In genomic region chr2:91183711-91184405, GRCm38 (mm10) we compare ENCODE assay signal across 8 mouse cellular contexts. TPM values are rescaled to one million over a fixed set of nuclear protein-coding genes. Genes with fewer than 3 reads are reported as not detected.
A peak's percentile ranks its signal among the peaks of the same experiment; 100 is the strongest.
DNase-seq lines count a peak whose midpoint lies in the region; ATAC-seq and TF ChIP-seq lines count a peak whose summit lies in the region.

TSS of gene Madd (minus strand) at chr2:91183837.

- TF ChIP-seq POLR2A in small intestine, adult 2 months (IDR thresholded peaks at IDR 0.05; ENCODE audit: low read depth, low read length): no peak; the same call in 1 of the 2 replicates

- no peaks in the 10 kb centered on the region; the same call in 1 of the 2 replicates for H3K27me3 ChIP-seq in embryonic facial prominence, embryonic 12.5 days
- H3K27me3 ChIP-seq in lung, embryonic 16.5 days (ENCODE audit: control insufficient read depth, insufficient read depth, low read depth, low read length): no peaks in the 10 kb centered on the region
- H3K27me3 ChIP-seq in small intestine, adult 2 months (ENCODE audit: control insufficient read depth, insufficient read depth, low read length): no peaks in the 10 kb centered on the region

- H3K4me3 ChIP-seq in embryonic facial prominence, embryonic 12.5 days: peak within 1 kb of the TSS; percentile 84
- H3K4me3 ChIP-seq in lung, embryonic 16.5 days (ENCODE audit: low read length): peak within 1 kb of the TSS; percentile 94
- H3K4me3 ChIP-seq in small intestine, adult 2 months (ENCODE audit: low read depth, low read length): peak within 1 kb of the TSS; percentile 82

- no peak for ATAC-seq in embryonic facial prominence, embryonic 12.5 days (ENCODE audit: insufficient number of reproducible peaks, insufficient read depth, low FRiP score, low TSS enrichment)
- ATAC-seq in lung, embryonic 16.5 days (ENCODE audit: low read depth): 0 out of 2 replicates have a peak, but pooled peaks have one; percentile 2

- WGBS in embryonic facial prominence, embryonic 12.5 days: 61% methylated on average over 15 of the region's 15 CpGs
- WGBS in lung, embryonic 16.5 days: 59% methylated on average over 15 of the region's 15 CpGs
- 47% methylated on average over 15 of the region's 15 CpGs for WGBS in small intestine, adult 2 months

- peaks cover 10% of the 10 kb centered on the region for H3K4me1 ChIP-seq in embryonic facial prominence, embryonic 12.5 days
- H3K4me1 ChIP-seq in lung, embryonic 16.5 days (replicated peaks; ENCODE audit: control insufficient read depth, insufficient read depth, low read length): peaks cover 9% of the 10 kb centered on the region
- peaks cover 13% of the 10 kb centered on the region for H3K4me1 ChIP-seq in small intestine, adult 2 months (ENCODE audit: control insufficient read depth, insufficient read depth, insufficient read length, low read length)

- H3K9me3 ChIP-seq in embryonic facial prominence, embryonic 12.5 days: no peaks in the 10 kb centered on the region
- H3K9me3 ChIP-seq in lung, embryonic 16.5 days (ENCODE audit: control insufficient read depth, low read length): no peaks in the 10 kb centered on the region

- intact Hi-C loops in heart, postnatal 25 days (cut with DNase I): no loop called here

- H3K9ac ChIP-seq in embryonic facial prominence, embryonic 12.5 days: peak within 1 kb of the TSS; percentile 63
- H3K9ac ChIP-seq in lung, embryonic 16.5 days (ENCODE audit: low read length): peak within 1 kb of the TSS; percentile 72

- H3K27ac ChIP-seq in embryonic facial prominence, embryonic 12.5 days: peak within 1 kb of the TSS; percentile 83
- H3K27ac ChIP-seq in lung, embryonic 16.5 days (ENCODE audit: low read length): peak within 1 kb of the TSS; percentile 73
- peak within 1 kb of the TSS; percentile 66 for H3K27ac ChIP-seq in small intestine, adult 2 months (ENCODE audit: insufficient read depth, low read depth, low read length)

- peak within 1 kb of the TSS; percentile 82 for H3K4me2 ChIP-seq in embryonic facial prominence, embryonic 12.5 days (replicated peaks)
- peak within 1 kb of the TSS; percentile 82 for H3K4me2 ChIP-seq in lung, embryonic 16.5 days (ENCODE audit: low read depth, low read length)

- TF ChIP-seq CTCF in small intestine, adult 2 months (IDR thresholded peaks at IDR 0.05; ENCODE audit: extremely low read depth, insufficient read length, insufficient replicate concordance, low read depth, low read length): no peak

- no peaks in the 10 kb centered on the region for H3K36me3 ChIP-seq in embryonic facial prominence, embryonic 12.5 days
- H3K36me3 ChIP-seq in lung, embryonic 16.5 days (ENCODE audit: control insufficient read depth, insufficient read depth, low read length): no peaks in the 10 kb centered on the region; the same call in 1 of the 2 replicates
- peaks cover 6% of the 10 kb centered on the region; the same call in 1 of the 2 replicates for H3K36me3 ChIP-seq in small intestine, adult 2 months (ENCODE audit: control insufficient read depth, insufficient read depth, low read length)

- DNase-seq in left cerebral cortex, adult 18-20 months (ENCODE audit: low spot score in 2 of 2): no peak
- DNase-seq in left cerebral cortex, adult 11 months (ENCODE audit: low spot score): no peak
- peak; percentile 31 for DNase-seq in heart, postnatal 25 days (ENCODE audit: low spot score)
- no peak for DNase-seq in layer of hippocampus, adult 8-10 months (ENCODE audit: low spot score in 2 of 2)
- DNase-seq in right cerebral cortex, postnatal 25 days: no peak

RNA-seq across cellular contexts. Expression of gene Madd, which starts in this region (rescaled TPM):
- total RNA-seq in left cerebral cortex, adult 18-20 months (2021): 100 to 1,000 TPM; 222 to 228 TPM
- 17.5 and 18.1 TPM in 2 replicates for polyA plus RNA-seq in embryonic facial prominence, embryonic 12.5 days (2016; fragmentation: Nextera tagmentation; extraction: Ambion mirVana)
- total RNA-seq in heart, postnatal 25 days (2021): 1 to 10 TPM; 5.4 to 6.2 TPM
- 100 to 1,000 TPM; 202 to 259 (median 228) TPM for total RNA-seq in layer of hippocampus, adult 8-10 months (2022)
- 10.4 and 12.7 TPM in 2 replicates for polyA plus RNA-seq in lung, embryonic 16.5 days (2015; fragmentation: Nextera tagmentation; extraction: Ambion mirVana)
- 6.8 and 12.2 TPM in 2 replicates for polyA plus RNA-seq in small intestine, adult 2 months (2012; rRNA removed)

Comparison
In these comparisons a context has a peak if more than half of its experiments do, and no peak if none do; other contexts are left out.
1. RNA of gene Madd (total RNA-seq): 202 to 259 TPM in layer of hippocampus, adult 8-10 months and 222 to 228 TPM in left cerebral cortex, adult 18-20 months; 5.4 to 6.2 TPM in heart, postnatal 25 days; every median in the first group is over 10 times any median in the second.
2. Peak in every context shown above with its lines, with median percentiles within 50 percentile points of each other: H3K27ac ChIP-seq and H3K4me3 ChIP-seq.